8 mouse cellular contexts compared by ENCODE assay signal in the genomic region with DNA sequence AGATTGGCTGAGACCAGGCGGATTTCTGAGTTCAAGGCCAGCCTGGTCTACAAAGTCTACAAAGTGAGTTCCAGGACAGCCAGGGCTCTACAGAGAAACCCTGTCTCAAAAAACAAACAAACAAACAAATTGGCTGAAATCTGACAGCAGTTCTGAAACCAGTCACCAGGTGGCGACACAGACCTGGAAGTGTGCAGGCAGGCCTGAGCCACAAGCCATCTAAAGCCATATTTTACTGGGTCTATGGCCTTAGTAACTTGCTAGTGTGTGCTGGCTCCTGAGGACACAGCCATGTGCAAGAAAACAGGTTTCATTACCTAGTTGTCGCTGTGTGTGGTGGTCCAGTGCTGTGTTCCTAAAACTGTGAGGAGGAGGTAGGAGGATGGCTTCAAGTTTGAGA. TPM values are rescaled to one million over a fixed set of nuclear protein-coding genes. Genes with fewer than 3 reads are reported as not detected.
DNase-seq lines count a peak whose midpoint lies in the region; ATAC-seq and TF ChIP-seq lines count a peak whose summit lies in the region.
"Had no signal": no experiment of that assay in that cellular context is flagged by ENCODE, and none has a peak within 500 bp of the region (broad histone marks: within the 10 kb centered on the region; RNA-seq: fewer than 3 reads in every experiment).

No protein-coding gene starts in this region.

- dilution Hi-C loops in CH12.LX (cut with MboI; ENCODE audit: extremely low pct_ligation_motif_present, extremely low pct_unique_long_range_greater_than_20kb, low sequenced_read_pairs), result no loop called here

- peak; percentile 52 for ATAC-seq in activated CD4-positive, CD25-positive, alpha-beta regulatory T cell, adult 4 months
- peak; percentile 52 for ATAC-seq in granulocyte monocyte progenitor cell, adult 5-6 weeks (replicated peaks; ENCODE audit: poor library complexity, severe bottlenecking)
- ATAC-seq in megakaryocyte, adult 5-6 weeks (ENCODE audit: poor library complexity, severe bottlenecking), result peak; percentile 72

- no peaks in the 10 kb centered on the region for H3K79me2 ChIP-seq in CH12.LX (replicated peaks; ENCODE audit: control insufficient read depth, extremely low read depth, insufficient read depth, poor library complexity, severe bottlenecking)

- TF ChIP-seq CTCF in CH12.LX (conservative IDR thresholded peaks at IDR 0.05 in 1 of 2, IDR thresholded peaks at IDR 0.05 in 1 of 2; ENCODE audit: low read depth in 2 of 2, low read length in 2 of 2), result peak; percentile 77 to 95

- no peak overlapping the region for H3K4me2 ChIP-seq in CH12.LX (ENCODE audit: insufficient read depth, low read depth, poor library complexity, severe bottlenecking)

- H3K9me3 ChIP-seq in CH12.LX (replicated peaks; ENCODE audit: low read length), result no peaks in the 10 kb centered on the region

- H3K9ac ChIP-seq in CH12.LX (ENCODE audit: insufficient read depth, low read depth), result no peak overlapping the region

- H3K36me3 ChIP-seq in CH12.LX (replicated peaks in 1 of 2; ENCODE audit: control insufficient read depth in 1 of 2, insufficient read depth in 1 of 2, low read length in 1 of 2), result no peaks in the 10 kb centered on the region

- H3K27me3 ChIP-seq in CH12.LX (replicated peaks), result peaks cover 13% of the 10 kb centered on the region

- peak; percentile 73 for DNase-seq in CH12.LX (ENCODE audit: extremely low read depth)
- DNase-seq in embryo, embryonic 11 days, result peak; percentile 75
- peak; percentile 90 to 93 for DNase-seq in layer of hippocampus, postnatal 10 days (ENCODE audit: low spot score in 2 of 2)
- peak; percentile 62 for DNase-seq in right cerebral cortex, postnatal 25 days

- TF ChIP-seq POLR2A in CH12.LX (IDR thresholded peaks at IDR 0.05; ENCODE audit: low read depth, low read length), result no peak

- in situ Hi-C loops in CH12.LX (cut with MboI; ENCODE audit: low pct_ligation_motif_present, low pct_unique_long_range_greater_than_20kb, low sequenced_read_pairs), result no loop called here

- no peak for TF ChIP-seq EP300 in CH12.LX (IDR thresholded peaks at IDR 0.05; ENCODE audit: low read length)

- no peak overlapping the region for H3K27ac ChIP-seq in CH12.LX (ENCODE audit: insufficient read depth, low read depth)

- H3K4me1 ChIP-seq in CH12.LX (ENCODE audit: control insufficient read depth in 1 of 2, insufficient read depth in 2 of 2), result peaks cover 6 to 33% of the 10 kb centered on the region in 2 experiments

- no peak overlapping the region for H3K4me3 ChIP-seq in CH12.LX (replicated peaks in 1 of 3; ENCODE audit: low read depth in 2 of 3, low read length in 2 of 3, poor library complexity in 1 of 3)

- peak; percentile 95 for TF ChIP-seq RAD21 in CH12.LX (IDR thresholded peaks at IDR 0.05; ENCODE audit: low read depth, low read length)

TF ChIP-seq in CH12.LX, 34 proteins besides CTCF, POLR2A, EP300 and RAD21:
- TF ChIP-seq TCF12 (IDR thresholded peaks at IDR 0.05; ENCODE audit: low read depth, low read length) (no peak), BHLHE40 (IDR thresholded peaks at IDR 0.05; ENCODE audit: low read depth, low read length) (0 out of 2 replicates have a peak, but pooled peaks have one; percentile 25), SMC3 (IDR thresholded peaks at IDR 0.05; ENCODE audit: low read depth, low read length) (peak; percentile 99), ZC3H11A (IDR thresholded peaks at IDR 0.05; ENCODE audit: low read depth, low read length) (peak; percentile 96), CHD2 (IDR thresholded peaks at IDR 0.05; ENCODE audit: low read length) (no peak), MYC (IDR thresholded peaks at IDR 0.05; ENCODE audit: low read depth, low read length) (peak; percentile 69; the same call in 1 of the 2 replicates), MAX (IDR thresholded peaks at IDR 0.05; ENCODE audit: low read length) (peak; percentile 39; the same call in 1 of the 2 replicates)
TF ChIP-seq in CH12.LX: peak in this region for 5.

RNA-seq across cellular contexts. Expression of gene Gm3336, which starts 2.4 kb away (rescaled TPM):
- 0.25 and 0.34 TPM in 2 replicates for total RNA-seq in CH12.LX (2012; rRNA removed)
- 0.31 TPM in 1 of 2 replicates, not detected in the other for total RNA-seq in CH12.LX (2014; rRNA removed)
- polyA plus RNA-seq in CH12.LX (2012; ENCODE audit: insufficient read length, low read depth), result 0.49 and 0.89 TPM in 2 replicates
- not detected for polyA plus RNA-seq in activated CD4-positive, CD25-positive, alpha-beta regulatory T cell, adult 4 months (2017; shearing (Covaris generic))
- total RNA-seq in granulocyte monocyte progenitor cell, adult 5-6 weeks (2014; fragmentation: Nextera tagmentation), result not detected in 2 replicates
- total RNA-seq in granulocyte monocyte progenitor cell, adult 5-6 weeks (2017), result not detected in 2 replicates
- total RNA-seq in layer of hippocampus, postnatal 10 days (2021), result not detected
- total RNA-seq in megakaryocyte, adult 5-6 weeks (2015), result not detected in 2 replicates
- not detected in 2 replicates for total RNA-seq in megakaryocyte, adult 5-6 weeks (2017)
- total RNA-seq: layer of hippocampus, adult 8-10 months had no signal

RNA-seq across cellular contexts. Expression of gene Pde4c, which starts 2.8 kb away (rescaled TPM):
- total RNA-seq in CH12.LX (2012; rRNA removed), result 3.8 and 4.7 TPM in 2 replicates
- 2.3 and 3.1 TPM in 2 replicates for total RNA-seq in CH12.LX (2014; rRNA removed)
- 6.5 TPM in 2 replicates for polyA plus RNA-seq in CH12.LX (2012; ENCODE audit: insufficient read length, low read depth)
- polyA plus RNA-seq in activated CD4-positive, CD25-positive, alpha-beta regulatory T cell, adult 4 months (2017; shearing (Covaris generic)), result under 1 TPM; 0.47 to 0.95 TPM
- total RNA-seq in granulocyte monocyte progenitor cell, adult 5-6 weeks (2014; fragmentation: Nextera tagmentation), result not detected in 2 replicates
- total RNA-seq in granulocyte monocyte progenitor cell, adult 5-6 weeks (2017), result not detected in 2 replicates
- total RNA-seq in layer of hippocampus, postnatal 10 days (2021), result under 1 TPM; 0.51 to 0.64 TPM
- total RNA-seq in megakaryocyte, adult 5-6 weeks (2015), result not detected in 2 replicates
- not detected in 2 replicates for total RNA-seq in megakaryocyte, adult 5-6 weeks (2017)

RNA-seq across cellular contexts. Expression of gene Iqcn, which starts 17.5 kb away (rescaled TPM):
- total RNA-seq in CH12.LX (2012; rRNA removed), result not detected in 2 replicates
- not detected in 2 replicates for total RNA-seq in CH12.LX (2014; rRNA removed)
- polyA plus RNA-seq in CH12.LX (2012; ENCODE audit: insufficient read length, low read depth), result 0.07 TPM in 1 of 2 replicates, not detected in the other
- polyA plus RNA-seq in activated CD4-positive, CD25-positive, alpha-beta regulatory T cell, adult 4 months (2017; shearing (Covaris generic)), result not detected
- total RNA-seq in granulocyte monocyte progenitor cell, adult 5-6 weeks (2014; fragmentation: Nextera tagmentation), result not detected in 2 replicates
- not detected in 2 replicates for total RNA-seq in granulocyte monocyte progenitor cell, adult 5-6 weeks (2017)
- total RNA-seq in layer of hippocampus, postnatal 10 days (2021), result under 1 TPM in 1 of 2 experiments, not detected in 1; 0.07 TPM
- 0.11 and 0.27 TPM in 2 replicates for total RNA-seq in megakaryocyte, adult 5-6 weeks (2015)
- 0.04 TPM in 1 of 2 replicates, not detected in the other for total RNA-seq in megakaryocyte, adult 5-6 weeks (2017)

RNA-seq across cellular contexts. Expression of gene Jund, which starts 22.0 kb away (rescaled TPM):
- total RNA-seq in CH12.LX (2012; rRNA removed) (279 and 287 TPM in 2 replicates), CH12.LX (2014; rRNA removed) (147 and 191 TPM in 2 replicates)
- polyA plus RNA-seq in CH12.LX (2012; ENCODE audit: insufficient read length, low read depth), result 255 and 283 TPM in 2 replicates
- 10 to 100 TPM; 12.5 to 20.0 TPM for polyA plus RNA-seq in activated CD4-positive, CD25-positive, alpha-beta regulatory T cell, adult 4 months (2017; shearing (Covaris generic))
- 7.7 and 12.3 TPM in 2 replicates for total RNA-seq in granulocyte monocyte progenitor cell, adult 5-6 weeks (2014; fragmentation: Nextera tagmentation)
- total RNA-seq in granulocyte monocyte progenitor cell, adult 5-6 weeks (2017), result 24.6 and 27.0 TPM in 2 replicates
- 100 to 1,000 TPM; 166 to 187 TPM for total RNA-seq in layer of hippocampus, postnatal 10 days (2021)
- 26.7 and 44.1 TPM in 2 replicates for total RNA-seq in megakaryocyte, adult 5-6 weeks (2015)
- total RNA-seq in megakaryocyte, adult 5-6 weeks (2017), result 24.0 and 28.9 TPM in 2 replicates

RNA-seq across cellular contexts. Expression of gene Rab3a, which starts 33.7 kb away (rescaled TPM):
- 1.8 and 1.9 TPM in 2 replicates for total RNA-seq in CH12.LX (2012; rRNA removed)
- total RNA-seq in CH12.LX (2014; rRNA removed), result 0.32 and 0.87 TPM in 2 replicates
- polyA plus RNA-seq in CH12.LX (2012; ENCODE audit: insufficient read length, low read depth), result 0.65 and 0.99 TPM in 2 replicates
- 1 to 10 TPM; 3.8 to 5.4 TPM for polyA plus RNA-seq in activated CD4-positive, CD25-positive, alpha-beta regulatory T cell, adult 4 months (2017; shearing (Covaris generic))
- total RNA-seq in granulocyte monocyte progenitor cell, adult 5-6 weeks (2014; fragmentation: Nextera tagmentation), result 5.5 and 10.8 TPM in 2 replicates
- 0.34 and 1.6 TPM in 2 replicates for total RNA-seq in granulocyte monocyte progenitor cell, adult 5-6 weeks (2017)
- total RNA-seq in layer of hippocampus, postnatal 10 days (2021), result 100 to 1,000 TPM; 584 to 714 TPM
- total RNA-seq in megakaryocyte, adult 5-6 weeks (2015), result 3.3 and 5.8 TPM in 2 replicates
- 2.1 and 5.1 TPM in 2 replicates for total RNA-seq in megakaryocyte, adult 5-6 weeks (2017)
